In genomic region chr5:113889181-113889906, GRCm38 (mm10) we compare ENCODE assay signal across 8 mouse cellular contexts. TPM values are rescaled to one million over a fixed set of nuclear protein-coding genes. Genes with fewer than 3 reads are reported as not detected.
DNase-seq lines count a peak whose midpoint lies in the region; ATAC-seq lines count a peak whose summit lies in the region.

No protein-coding gene starts in this region.

- ATAC-seq in embryonic facial prominence, embryonic 11.5 days (replicated peaks; ENCODE audit: insufficient number of reproducible peaks, low FRiP score, low TSS enrichment, low read depth), result no peak
- no peak for ATAC-seq in megakaryocyte-erythroid progenitor cell, adult 5-6 weeks (replicated peaks; ENCODE audit: low FRiP score, low TSS enrichment, poor library complexity, severe bottlenecking)
- no peak for ATAC-seq in CD4-positive, CD25-positive, alpha-beta regulatory T cell, adult 4 months

- no peak overlapping the region; the same call in 1 of the 2 replicates for H3K27ac ChIP-seq in embryonic facial prominence, embryonic 11.5 days (replicated peaks; ENCODE audit: low read depth, low read length)

- no peaks in the 10 kb centered on the region for H3K9me3 ChIP-seq in embryonic facial prominence, embryonic 11.5 days (replicated peaks; ENCODE audit: control insufficient read depth, low read length)

- H3K4me2 ChIP-seq in embryonic facial prominence, embryonic 11.5 days (ENCODE audit: low read depth, low read length), result no peak overlapping the region

- H3K9ac ChIP-seq in embryonic facial prominence, embryonic 11.5 days (replicated peaks; ENCODE audit: low read length), result no peak overlapping the region; the same call in 1 of the 2 replicates

- H3K4me3 ChIP-seq in embryonic facial prominence, embryonic 11.5 days (ENCODE audit: low read depth, low read length), result no peak overlapping the region

- peaks cover 3% of the 10 kb centered on the region; the same call in 1 of the 2 replicates for H3K4me1 ChIP-seq in embryonic facial prominence, embryonic 11.5 days (ENCODE audit: control insufficient read depth, insufficient read depth, low read length)

- peak; percentile 56 for DNase-seq in embryonic facial prominence, embryonic 11.5 days (ENCODE audit: low spot score)
- DNase-seq in heart, adult 8-10 months (ENCODE audit: low spot score), result peak; percentile 68
- DNase-seq in kidney, adult 9 months, result peak; percentile 58
- peak; percentile 46 for DNase-seq in mesoderm, embryonic 11.5 days (ENCODE audit: low read depth, low spot score)
- DNase-seq in T-cell, adult 2 months (ENCODE audit: low spot score), result no peak
- DNase-seq in adrenal gland, postnatal 36 days, result no peak

- WGBS in embryonic facial prominence, embryonic 11.5 days, result 16% methylated on average over 19 of the region's 19 CpGs

- no peaks in the 10 kb centered on the region for H3K36me3 ChIP-seq in embryonic facial prominence, embryonic 11.5 days (replicated peaks; ENCODE audit: control insufficient read depth, insufficient read depth, low read depth, low read length)

- H3K27me3 ChIP-seq in embryonic facial prominence, embryonic 11.5 days (ENCODE audit: control insufficient read depth, insufficient read depth, low read length), result no peaks in the 10 kb centered on the region

RNA-seq across cellular contexts. Expression of gene Coro1c, which starts 19.2 kb away (rescaled TPM):
- polyA plus RNA-seq in embryonic facial prominence, embryonic 11.5 days (2014; fragmentation: Nextera tagmentation; extraction: Ambion mirVana), result 130 and 135 TPM in 2 replicates
- total RNA-seq in heart, adult 8-10 months (2022), result 10 to 100 TPM; 21.9 to 30.3 (median 23.7) TPM
- total RNA-seq in megakaryocyte-erythroid progenitor cell, adult 5-6 weeks (2014; fragmentation: Nextera tagmentation), result 56.5 and 80.4 TPM in 2 replicates
- 75.7 and 78.0 TPM in 2 replicates for total RNA-seq in megakaryocyte-erythroid progenitor cell, adult 5-6 weeks (2017)
- 10 to 100 TPM; 47.9 to 60.1 TPM for total RNA-seq in adrenal gland, postnatal 36 days (2021)
- 10 to 100 TPM; 43.2 to 59.6 TPM for polyA plus RNA-seq in CD4-positive, CD25-positive, alpha-beta regulatory T cell, adult 4 months (2017; shearing (Covaris generic))

RNA-seq across cellular contexts. Expression of gene Selplg, which starts 56.9 kb away (rescaled TPM):
- polyA plus RNA-seq in embryonic facial prominence, embryonic 11.5 days (2014; fragmentation: Nextera tagmentation; extraction: Ambion mirVana), result 1.2 and 2.0 TPM in 2 replicates
- 10 to 100 TPM in 1 of 4 experiments, 1 to 10 TPM in 3; 1.8 to 10.3 (median 2.6) TPM for total RNA-seq in heart, adult 8-10 months (2022)
- total RNA-seq in megakaryocyte-erythroid progenitor cell, adult 5-6 weeks (2014; fragmentation: Nextera tagmentation), result 66.0 and 87.7 TPM in 2 replicates
- 27.4 and 30.2 TPM in 2 replicates for total RNA-seq in megakaryocyte-erythroid progenitor cell, adult 5-6 weeks (2017)
- 1 to 10 TPM; 2.5 to 4.1 TPM for total RNA-seq in adrenal gland, postnatal 36 days (2021)
- polyA plus RNA-seq in CD4-positive, CD25-positive, alpha-beta regulatory T cell, adult 4 months (2017; shearing (Covaris generic)), result 100 to 1,000 TPM; 473 to 498 TPM

Comparison
In these comparisons a context has a peak if more than half of its experiments do, and no peak if none do; other contexts are left out.
1. DNase-seq: peak in embryonic facial prominence, embryonic 11.5 days (single experiment), heart, adult 8-10 months (single experiment), kidney, adult 9 months (single experiment) and mesoderm, embryonic 11.5 days (single experiment); none in T-cell, adult 2 months (single experiment) and adrenal gland, postnatal 36 days (0 of 2).